Mouse (Mus musculus): ENCODE results near the gene Pde4dip. TPM values are rescaled to one million over a fixed set of nuclear protein-coding genes. Genes with fewer than 3 reads are reported as not detected.

Pde4dip gene
- polyA plus RNA-seq, 1 experiment from 2014 or later = 20.1 TPM

- H3K27me3 ChIP-seq (ENCODE audit: insufficient read depth, low read length) = no peaks in the 10 kb centered on the region
- no peak overlapping the region for H3K4me2 ChIP-seq
- H3K27ac ChIP-seq (ENCODE audit: low read depth) = no peak overlapping the region
- no peak for TF ChIP-seq CTCF (IDR thresholded peaks at IDR 0.05; ENCODE audit: low read depth)
- H3K9ac ChIP-seq = no peak overlapping the region
- H3K36me3 ChIP-seq (ENCODE audit: insufficient read depth) = no peaks in the 10 kb centered on the region
- no peak for ATAC-seq (ENCODE audit: insufficient read depth)
- DNase-seq = no peak
- 66% methylated on average over 3 of the region's 3 CpGs for WGBS
- H3K4me3 ChIP-seq (ENCODE audit: low read depth, low read length) = no peak overlapping the region
- no peaks in the 10 kb centered on the region for H3K4me1 ChIP-seq (ENCODE audit: insufficient read depth)
- H3K9me3 ChIP-seq (ENCODE audit: low read depth, low read length) = no peaks in the 10 kb centered on the region
Measured at GRCm38 (mm10) chr3:97730131-97730530, 158.4 kb downstream of the Pde4dip start.

DNA sequence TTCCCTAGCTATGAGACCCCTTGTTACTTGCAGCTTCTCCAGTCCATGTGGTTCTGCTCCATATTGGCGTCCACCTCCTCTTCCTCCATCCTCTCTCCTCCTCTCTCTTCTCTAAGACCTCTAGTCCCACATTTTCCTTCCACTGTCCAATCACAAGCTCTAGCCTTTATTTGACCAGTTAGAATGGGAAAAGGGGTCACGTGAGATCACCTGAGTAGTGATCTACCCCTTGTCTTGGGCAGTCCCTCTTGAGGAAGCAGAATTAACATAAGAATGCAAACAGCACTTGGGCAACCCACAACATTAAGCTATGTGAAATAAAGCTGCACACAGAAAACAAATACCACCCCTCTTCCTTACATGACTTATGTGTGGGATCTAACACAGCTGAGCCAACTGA is 160.7 kb downstream of the Pde4dip start:
- Histone ChIP-seq H3K4me1 (ENCODE audit: insufficient read depth) (no peaks in the 10 kb centered on the region), H3K9ac (no peak overlapping the region), H3K4me2 (no peak overlapping the region), H3K27me3 (ENCODE audit: insufficient read depth, low read length) (no peaks in the 10 kb centered on the region), H3K9me3 (ENCODE audit: low read depth, low read length) (peaks cover 4% of the 10 kb centered on the region; the same call in 1 of the 2 replicates), H3K4me3 (ENCODE audit: low read depth, low read length) (no peak overlapping the region), H3K36me3 (ENCODE audit: insufficient read depth) (no peaks in the 10 kb centered on the region), H3K27ac (ENCODE audit: low read depth) (no peak overlapping the region)
- ATAC-seq (ENCODE audit: insufficient read depth) (no peak), DNase-seq (no peak)
- WGBS = 74% methylated on average over 2 of the region's 2 CpGs
- no peak for TF ChIP-seq CTCF (IDR thresholded peaks at IDR 0.05; ENCODE audit: low read depth)

DNA sequence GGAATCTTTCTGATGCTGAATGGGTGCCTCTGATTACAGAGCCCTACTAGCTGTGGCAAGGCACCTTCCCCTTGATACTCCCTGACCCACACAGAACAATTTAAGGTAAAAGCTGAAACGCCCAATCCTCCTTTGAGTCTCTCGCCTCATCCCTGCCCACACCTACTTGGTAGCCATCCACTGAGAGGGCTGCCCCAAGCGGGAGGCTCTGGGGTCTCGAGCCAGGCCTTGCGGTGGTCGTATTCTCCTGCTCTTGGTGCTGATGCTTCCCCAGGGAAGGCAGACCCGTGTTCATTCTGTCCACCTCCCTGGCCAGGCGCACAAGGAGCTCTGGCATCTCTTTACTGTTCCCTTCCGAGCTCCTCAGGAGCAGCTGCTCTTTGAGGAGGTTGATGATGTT is 169.4 kb downstream of the Pde4dip start:
- no peak overlapping the region for H3K4me3 ChIP-seq (ENCODE audit: low read depth, low read length)
- no peak overlapping the region for H3K9ac ChIP-seq
- H3K27me3 ChIP-seq (ENCODE audit: insufficient read depth, low read length) = no peaks in the 10 kb centered on the region
- DNase-seq (no peak), ATAC-seq (ENCODE audit: insufficient read depth) (no peak)
- H3K4me2 ChIP-seq = no peak overlapping the region
- H3K36me3 ChIP-seq (ENCODE audit: insufficient read depth) = no peaks in the 10 kb centered on the region
- peaks cover 8% of the 10 kb centered on the region; the same call in 1 of the 2 replicates for H3K9me3 ChIP-seq (ENCODE audit: low read depth, low read length)
- no peaks in the 10 kb centered on the region for H3K4me1 ChIP-seq (ENCODE audit: insufficient read depth)
- WGBS = 73% methylated on average over 9 of the region's 9 CpGs
- no peak for TF ChIP-seq CTCF (IDR thresholded peaks at IDR 0.05; ENCODE audit: low read depth)
- no peak overlapping the region for H3K27ac ChIP-seq (ENCODE audit: low read depth)

DNA sequence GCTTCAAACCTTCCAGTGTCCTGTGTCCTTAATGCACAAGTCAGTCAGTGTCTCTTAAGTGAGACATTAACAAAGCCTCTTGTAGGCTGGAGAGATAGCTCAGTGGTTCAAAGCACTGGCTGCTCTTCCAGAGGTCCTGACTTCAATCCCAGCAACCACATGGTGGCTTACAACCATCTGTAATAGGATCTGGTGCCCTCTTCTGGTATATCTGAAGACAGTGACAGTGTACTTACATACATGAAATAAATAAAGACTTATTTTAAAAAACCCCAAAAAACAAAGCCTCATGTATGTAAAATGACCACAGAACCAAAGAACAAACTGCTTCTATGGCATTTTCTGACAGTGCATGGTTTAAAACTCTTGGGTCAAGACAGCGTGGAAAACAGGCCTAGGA is 172.6 kb downstream of the Pde4dip start:
- Histone ChIP-seq H3K4me1 (ENCODE audit: insufficient read depth) (no peaks in the 10 kb centered on the region), H3K36me3 (ENCODE audit: insufficient read depth) (no peaks in the 10 kb centered on the region), H3K27ac (ENCODE audit: low read depth) (no peak overlapping the region), H3K9me3 (ENCODE audit: low read depth, low read length) (no peaks in the 10 kb centered on the region), H3K4me3 (ENCODE audit: low read depth, low read length) (no peak overlapping the region), H3K27me3 (ENCODE audit: insufficient read depth, low read length) (no peaks in the 10 kb centered on the region), H3K9ac (no peak overlapping the region), H3K4me2 (no peak overlapping the region)
- WGBS = 83% methylated on average over 1 of the region's 1 CpGs
- ATAC-seq (ENCODE audit: insufficient read depth) (no peak), DNase-seq (no peak)
- TF ChIP-seq CTCF (IDR thresholded peaks at IDR 0.05; ENCODE audit: low read depth) = no peak

- no peak for ATAC-seq (ENCODE audit: insufficient read depth)
- H3K4me3 ChIP-seq (ENCODE audit: low read depth, low read length) = no peak overlapping the region
- no peak overlapping the region for H3K4me2 ChIP-seq
- no peak for TF ChIP-seq CTCF (IDR thresholded peaks at IDR 0.05; ENCODE audit: low read depth)
- H3K27ac ChIP-seq (ENCODE audit: low read depth) = no peak overlapping the region
- no peak overlapping the region for H3K9ac ChIP-seq
- no peaks in the 10 kb centered on the region for H3K36me3 ChIP-seq (ENCODE audit: insufficient read depth)
- H3K4me1 ChIP-seq (ENCODE audit: insufficient read depth) = no peaks in the 10 kb centered on the region
- no peak for DNase-seq
- WGBS = 38% methylated on average over 5 of the region's 5 CpGs
- no peaks in the 10 kb centered on the region for H3K9me3 ChIP-seq (ENCODE audit: low read depth, low read length)
- H3K27me3 ChIP-seq (ENCODE audit: insufficient read depth, low read length) = no peaks in the 10 kb centered on the region
Measured at GRCm38 (mm10) chr3:97710881-97711280, 177.6 kb downstream of the Pde4dip start.

DNA sequence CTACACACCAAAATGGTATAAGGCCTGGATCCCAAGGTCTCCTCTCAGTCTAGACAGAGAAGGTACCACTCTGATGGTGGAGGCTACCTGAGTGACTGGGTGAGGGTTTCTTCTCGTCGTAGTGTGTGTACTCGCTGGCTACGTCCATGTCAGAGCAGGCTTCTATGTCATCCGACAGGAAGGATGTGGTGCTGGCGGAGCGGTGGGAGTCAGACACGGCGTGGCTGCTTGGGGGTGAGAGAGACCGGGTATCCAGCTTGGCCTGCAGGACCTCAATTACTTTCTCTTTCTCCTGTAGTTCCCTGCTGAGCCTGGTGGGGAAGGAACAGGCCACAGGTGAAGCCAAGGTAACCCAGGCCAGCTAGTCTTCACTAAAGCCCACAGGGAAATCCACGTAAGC is 178.4 kb downstream of the Pde4dip start:
- Histone ChIP-seq H3K27ac (ENCODE audit: low read depth) (no peak overlapping the region), H3K9ac (no peak overlapping the region), H3K4me2 (no peak overlapping the region), H3K27me3 (ENCODE audit: insufficient read depth, low read length) (no peaks in the 10 kb centered on the region), H3K4me1 (ENCODE audit: insufficient read depth) (no peaks in the 10 kb centered on the region), H3K4me3 (ENCODE audit: low read depth, low read length) (no peak overlapping the region), H3K36me3 (ENCODE audit: insufficient read depth) (no peaks in the 10 kb centered on the region), H3K9me3 (ENCODE audit: low read depth, low read length) (no peaks in the 10 kb centered on the region)
- 87% methylated on average over 11 of the region's 11 CpGs for WGBS
- ATAC-seq (ENCODE audit: insufficient read depth) (no peak), DNase-seq (no peak)
- TF ChIP-seq CTCF (IDR thresholded peaks at IDR 0.05; ENCODE audit: low read depth) = no peak

DNA sequence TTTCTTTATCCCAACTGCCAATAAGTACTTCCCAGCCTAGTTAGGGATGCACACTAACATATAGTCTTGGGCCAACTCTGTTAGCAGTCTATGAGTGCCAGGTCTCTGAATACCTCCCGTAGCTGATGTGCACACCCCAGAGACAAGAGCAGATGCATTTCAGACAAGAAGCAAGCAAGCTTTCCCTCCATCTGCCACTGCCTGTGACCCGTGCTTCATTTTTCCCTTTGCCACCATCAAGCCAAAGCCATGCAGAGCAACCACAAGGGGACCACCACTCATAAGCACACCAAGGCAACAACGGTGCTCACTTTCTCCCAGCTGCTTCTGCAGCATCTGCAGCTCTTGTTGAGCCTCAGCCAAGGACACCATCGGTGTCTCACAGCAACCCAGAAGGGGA is 181.9 kb downstream of the Pde4dip start:
- H3K36me3 ChIP-seq (ENCODE audit: insufficient read depth) = no peaks in the 10 kb centered on the region
- WGBS = 85% methylated on average over 4 of the region's 4 CpGs
- ATAC-seq (ENCODE audit: insufficient read depth) (no peak), DNase-seq (no peak)
- no peaks in the 10 kb centered on the region for H3K27me3 ChIP-seq (ENCODE audit: insufficient read depth, low read length)
- H3K4me2 ChIP-seq = no peak overlapping the region
- no peak for TF ChIP-seq CTCF (IDR thresholded peaks at IDR 0.05; ENCODE audit: low read depth)
- H3K9ac ChIP-seq = no peak overlapping the region
- H3K27ac ChIP-seq (ENCODE audit: low read depth) = no peak overlapping the region
- no peaks in the 10 kb centered on the region for H3K9me3 ChIP-seq (ENCODE audit: low read depth, low read length)
- H3K4me1 ChIP-seq (ENCODE audit: insufficient read depth) = no peaks in the 10 kb centered on the region
- no peak overlapping the region for H3K4me3 ChIP-seq (ENCODE audit: low read depth, low read length)

DNA sequence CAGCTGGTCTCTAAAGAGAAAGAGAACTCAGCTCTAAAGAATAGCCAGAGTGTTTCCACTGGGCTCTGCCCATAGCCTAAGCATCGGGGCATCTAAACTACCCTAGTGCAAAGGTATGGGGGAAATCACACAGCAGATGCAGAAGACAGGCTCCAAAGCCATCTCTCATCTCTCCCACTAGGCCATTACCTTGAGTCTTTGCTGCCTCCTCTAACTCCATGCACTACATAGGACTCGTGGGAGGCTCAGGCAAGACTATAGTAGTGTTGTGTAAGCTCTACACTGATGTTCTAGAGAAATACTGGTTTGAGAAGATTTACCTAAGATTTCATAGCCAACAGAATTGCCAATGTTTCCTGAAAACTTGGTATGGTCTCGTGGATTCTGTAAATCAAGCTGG is 183.0 kb downstream of the Pde4dip start:
- no peak overlapping the region for H3K4me3 ChIP-seq (ENCODE audit: low read depth, low read length)
- H3K36me3 ChIP-seq (ENCODE audit: insufficient read depth) = no peaks in the 10 kb centered on the region
- no peak overlapping the region for H3K4me2 ChIP-seq
- no peak for TF ChIP-seq CTCF (IDR thresholded peaks at IDR 0.05; ENCODE audit: low read depth)
- no peaks in the 10 kb centered on the region for H3K4me1 ChIP-seq (ENCODE audit: insufficient read depth)
- H3K27ac ChIP-seq (ENCODE audit: low read depth) = no peak overlapping the region
- H3K9ac ChIP-seq = no peak overlapping the region
- no peaks in the 10 kb centered on the region for H3K9me3 ChIP-seq (ENCODE audit: low read depth, low read length)
- ATAC-seq (ENCODE audit: insufficient read depth) (no peak), DNase-seq (no peak)
- 82% methylated on average over 3 of the region's 3 CpGs for WGBS
- H3K27me3 ChIP-seq (ENCODE audit: insufficient read depth, low read length) = no peaks in the 10 kb centered on the region

Measured in lung, embryonic 14.5 days (tissue).